Mouse (Mus musculus) lung, postnatal 10 days (tissue): ENCODE data around the gene Itk.

ENCODE experiments used
- DNase-seq: peaks from one replicate; pipeline ENCODE4 v3.0.0; 2021

Itk gene

DNA sequence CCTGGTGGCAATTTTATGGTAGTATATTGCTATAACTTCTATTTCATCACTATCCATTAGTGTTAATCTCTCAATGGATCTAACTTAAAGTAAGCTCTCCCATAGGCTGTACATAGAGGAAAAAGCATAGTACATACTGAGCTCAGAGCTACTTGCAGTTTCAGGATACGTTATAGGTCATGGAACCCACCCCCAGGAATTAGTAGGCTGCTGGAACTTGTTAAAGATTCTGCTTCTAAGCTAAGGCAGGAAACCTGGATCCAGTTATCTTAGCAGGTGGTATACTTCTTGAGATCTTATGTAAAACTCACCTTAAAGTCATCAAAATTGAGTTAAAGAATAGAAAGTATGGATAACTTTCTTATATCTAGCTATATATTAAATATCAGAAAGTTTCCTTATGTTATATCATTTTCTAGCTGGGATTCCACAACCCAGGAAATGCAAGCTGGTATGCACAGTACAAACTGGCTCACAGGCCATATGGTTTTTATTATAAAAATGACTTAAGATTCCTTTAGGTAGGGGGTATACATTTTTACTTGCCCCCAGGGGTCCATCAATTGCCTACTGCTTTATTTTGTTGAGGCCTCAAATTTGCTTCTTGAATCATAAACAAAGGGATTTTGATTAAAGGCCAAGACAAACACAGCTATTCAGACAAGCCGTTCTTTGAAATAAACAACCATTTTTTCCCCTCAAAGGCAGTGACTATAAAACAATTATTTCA is 39.5 kb downstream of the Itk start:
- no peak for DNase-seq

DNA sequence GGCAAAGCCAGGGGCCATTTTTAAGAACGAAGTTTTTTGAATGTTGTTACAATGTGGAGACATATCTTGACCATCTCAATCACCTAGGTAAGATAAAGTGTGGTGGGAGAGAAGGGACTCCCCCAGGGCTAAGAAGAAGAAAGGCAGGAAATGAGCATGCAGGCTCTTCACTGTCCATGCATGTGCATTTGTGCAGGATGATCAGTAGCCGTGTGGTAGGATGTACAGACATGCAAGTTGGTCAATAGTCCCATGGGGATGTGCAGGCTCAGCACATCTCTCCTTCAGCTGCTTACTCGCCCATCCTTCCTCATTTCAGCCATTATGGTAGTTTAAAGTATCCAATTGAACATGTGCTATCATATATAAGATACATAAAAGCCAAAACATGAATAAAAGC is 40.9 kb downstream of the Itk start:
- no peak for DNase-seq

DNA sequence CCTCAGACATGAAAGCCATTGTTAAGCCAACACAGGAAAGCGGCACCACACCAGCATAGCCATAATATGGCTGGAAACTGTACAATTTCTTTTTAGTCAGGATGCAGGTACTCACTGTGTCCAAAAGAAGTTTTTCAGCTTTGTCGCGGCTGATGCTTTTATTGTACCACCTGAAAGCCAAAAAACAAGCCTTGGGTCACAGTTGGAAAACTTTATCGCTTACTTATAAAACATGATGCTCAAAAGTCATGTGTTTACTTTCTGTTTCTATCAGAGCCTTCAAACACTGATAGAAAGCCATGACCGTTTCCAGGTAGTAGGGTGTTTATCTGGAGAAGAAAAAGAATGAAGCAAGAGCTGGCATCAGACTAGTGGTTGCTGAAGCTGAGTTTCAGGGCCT is 41.6 kb downstream of the Itk start:
- no peak for DNase-seq

DNA sequence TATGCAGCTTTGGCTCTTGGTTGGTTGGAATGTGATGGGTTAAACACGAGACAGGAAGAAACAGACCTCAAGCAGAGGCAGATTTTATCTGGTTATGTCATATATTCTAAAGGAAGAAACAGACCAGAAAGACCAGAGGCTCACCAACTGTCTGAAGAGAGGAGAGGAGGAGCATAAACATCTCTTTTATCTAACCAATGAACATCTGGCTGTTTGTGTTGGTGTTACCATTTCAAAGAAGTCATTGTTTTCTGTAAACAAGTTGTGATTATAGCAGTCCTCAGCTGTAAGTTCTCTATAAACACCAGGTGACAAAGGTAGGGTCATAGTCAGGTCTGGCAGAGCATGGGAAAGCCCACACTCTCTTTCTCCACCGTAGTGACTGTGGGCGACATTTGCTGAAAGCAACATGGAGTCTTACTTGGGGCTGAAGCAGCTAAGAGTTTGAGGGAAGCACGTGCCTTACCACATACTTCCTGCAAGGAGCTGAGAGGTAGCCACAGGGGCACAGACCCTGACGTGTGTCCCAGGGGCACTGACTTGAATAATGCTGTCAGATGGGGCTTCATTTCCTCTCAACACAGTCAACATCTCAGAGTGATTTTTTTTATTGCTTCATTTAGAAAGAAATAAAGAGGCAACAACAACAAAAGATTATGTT is 45.3 kb downstream of the Itk start:
- no peak for DNase-seq

DNA sequence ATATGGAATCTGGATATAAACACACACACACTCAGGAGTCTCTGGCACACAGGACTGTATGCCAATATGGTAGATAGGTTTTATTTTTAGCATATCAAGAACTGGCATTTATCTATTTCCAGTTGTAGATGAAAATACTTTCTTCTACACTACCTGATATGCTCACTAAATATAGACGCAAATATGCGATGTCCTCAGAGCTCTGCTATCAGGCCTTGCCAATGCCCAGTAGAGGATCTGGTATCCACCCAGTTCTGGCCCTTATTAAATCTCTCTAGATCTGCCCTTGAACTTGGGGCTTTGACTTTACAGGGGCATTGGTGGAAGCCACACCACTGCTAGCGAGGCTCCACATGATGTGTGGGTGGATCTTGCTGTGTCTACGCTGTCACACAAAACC is 47.4 kb downstream of the Itk start:
- no peak for DNase-seq

DNA sequence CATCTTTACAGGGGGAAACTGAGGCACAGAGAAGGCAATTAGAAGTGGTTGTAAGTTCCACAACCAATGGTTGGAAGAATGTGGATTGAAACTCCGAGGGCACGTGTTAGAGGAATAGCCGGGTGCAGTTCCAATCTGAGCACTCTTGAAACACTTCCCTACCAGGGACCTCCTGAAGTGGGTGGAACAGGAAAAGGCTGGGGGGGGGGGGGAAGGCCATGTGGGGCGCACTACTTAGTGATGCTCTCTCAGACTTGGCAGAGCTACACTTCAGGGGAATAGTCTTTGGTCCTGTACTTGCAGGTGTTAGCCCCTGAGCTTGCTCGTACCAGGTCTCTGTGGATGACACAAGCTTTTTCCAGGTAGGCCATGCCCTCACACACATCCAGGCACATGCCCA is 53.3 kb downstream of the Itk start:
- no peak for DNase-seq

DNA sequence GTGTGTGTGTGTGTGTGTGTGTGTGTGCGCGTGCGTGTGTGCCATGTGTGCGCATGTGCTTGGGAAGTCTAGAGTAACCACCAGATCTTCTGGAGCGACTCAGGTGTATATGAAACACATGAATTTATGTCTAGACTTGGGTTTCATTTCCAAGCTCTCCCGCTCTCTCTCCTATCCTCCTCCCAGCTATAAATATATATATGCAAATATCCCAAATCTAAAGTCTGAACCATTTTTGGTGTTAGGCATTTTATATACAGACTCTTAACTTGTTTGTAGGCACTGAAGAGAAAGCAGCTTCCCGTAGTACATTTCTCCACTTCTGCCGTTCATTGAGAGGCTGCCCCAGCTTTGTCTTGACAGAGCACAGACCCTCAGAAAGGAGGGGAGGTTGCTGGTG is 57.1 kb downstream of the Itk start:
- no peak for DNase-seq

DNA sequence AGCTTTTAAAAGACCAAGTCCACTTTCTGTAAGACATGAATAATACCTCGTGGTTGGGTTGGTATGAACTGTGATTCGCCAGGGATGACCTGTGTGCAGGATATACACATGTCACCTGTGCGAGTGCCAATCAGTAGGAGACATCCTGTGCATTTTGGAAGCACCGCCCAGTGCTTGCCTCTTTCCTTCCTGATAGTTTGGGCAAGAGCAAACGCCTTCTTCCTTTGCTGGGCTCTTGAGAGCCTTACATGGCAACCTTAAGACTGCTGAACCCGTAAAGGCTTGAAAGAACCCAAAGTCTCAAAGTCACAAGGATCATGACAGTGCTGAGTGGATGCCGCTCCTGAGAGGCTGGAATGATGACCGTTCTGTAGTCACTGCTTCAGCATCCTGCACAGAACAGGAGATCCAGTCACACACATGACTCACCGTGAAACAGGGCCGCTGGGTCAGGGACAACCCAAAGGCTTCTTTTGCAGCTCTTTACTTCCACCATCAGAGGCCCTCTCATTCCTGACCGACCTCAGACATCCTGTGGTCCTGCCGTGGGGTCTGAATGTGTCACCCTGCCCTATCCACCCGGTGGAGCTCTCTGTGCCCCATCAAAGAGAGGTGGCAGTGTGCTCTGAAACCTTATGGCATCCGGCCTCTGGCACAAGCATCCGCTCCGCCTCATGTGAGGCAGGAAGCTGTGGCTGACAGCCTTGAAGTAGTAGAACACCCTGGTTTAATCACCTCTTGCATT is 62.9 kb downstream of the Itk start:
- no peak for DNase-seq

DNA sequence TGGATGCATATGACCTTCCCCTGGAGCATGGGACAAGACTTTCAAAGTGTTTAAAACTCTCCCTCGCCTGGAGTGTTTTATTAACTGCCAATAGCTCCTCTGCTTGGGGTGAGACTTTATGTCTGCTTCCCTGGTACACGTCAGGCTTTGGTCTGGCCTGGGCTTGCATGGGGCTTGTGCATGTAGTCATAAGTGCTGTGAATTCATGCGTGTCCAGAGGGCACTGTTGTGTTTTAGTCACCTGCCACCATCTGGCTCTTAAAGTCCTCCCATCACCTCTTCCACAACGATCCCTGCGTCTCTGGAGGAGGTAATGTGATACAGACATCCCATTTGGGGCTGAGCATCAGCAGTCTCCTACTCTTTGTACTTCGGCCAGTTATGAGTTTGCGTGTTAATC is 67.8 kb downstream of the Itk start:
- no peak for DNase-seq

DNA sequence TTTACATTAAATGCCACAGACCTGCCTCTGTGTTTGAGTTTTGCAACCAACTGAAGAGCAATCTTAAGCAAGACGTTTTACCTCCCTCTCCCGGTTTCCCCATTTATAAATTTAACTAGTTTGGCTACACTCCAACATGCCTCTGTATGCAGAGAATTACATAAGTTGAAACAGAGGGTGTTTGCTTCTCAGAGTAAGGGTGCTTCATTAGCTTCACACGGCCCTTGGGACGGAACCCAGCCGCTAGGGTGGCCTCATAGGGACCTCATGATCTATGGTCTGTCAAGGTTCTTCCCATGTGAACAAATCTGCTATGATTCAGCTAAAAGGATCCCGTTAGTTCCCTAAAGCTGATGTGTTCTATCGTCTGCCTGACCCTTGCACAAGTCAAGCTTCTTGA is 74.8 kb downstream of the Itk start:
- peak; percentile 25 for DNase-seq

DNA sequence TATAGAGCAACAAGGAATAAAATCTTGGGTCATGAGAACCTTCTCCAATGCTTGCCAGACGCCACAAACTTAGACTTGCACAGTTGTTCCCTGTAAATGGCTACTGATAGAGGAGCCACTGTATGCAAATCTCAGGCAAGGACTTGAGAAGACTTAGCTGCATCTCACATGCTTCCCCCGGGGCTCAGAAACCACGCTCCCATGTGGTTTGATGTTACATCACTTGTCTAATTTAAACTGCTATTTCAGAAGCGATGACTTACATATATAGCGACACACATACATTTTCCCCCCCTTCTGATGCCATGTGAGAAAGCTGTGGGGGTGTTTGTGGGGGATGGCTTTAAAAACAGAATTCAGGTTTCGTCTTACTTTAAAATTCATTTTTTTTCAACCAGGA is 75.5 kb downstream of the Itk start:
- no peak for DNase-seq

DNA sequence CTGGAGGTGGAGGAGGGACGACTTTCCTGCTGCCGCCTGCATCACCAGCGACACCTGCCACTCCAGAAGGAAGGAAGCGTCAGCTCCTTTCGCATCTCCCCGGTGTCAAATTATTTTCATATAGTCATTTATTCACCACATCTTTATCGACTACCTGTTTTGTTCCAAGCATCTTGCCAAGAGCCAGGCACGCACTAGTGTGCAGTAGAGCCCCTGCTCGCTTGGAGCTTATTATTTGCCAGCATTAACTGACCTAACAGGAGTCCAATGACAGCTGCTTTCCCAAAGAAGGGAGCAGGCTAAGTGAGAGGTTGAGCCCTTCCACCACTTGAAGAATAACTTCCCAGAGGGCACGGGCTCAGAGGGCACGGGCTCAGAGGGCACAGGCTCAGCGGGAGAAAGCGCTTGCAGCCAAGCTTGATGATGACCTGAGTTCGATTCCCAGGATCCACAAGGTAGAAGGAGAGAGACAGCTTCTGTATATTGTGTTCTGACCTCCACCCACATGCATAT is 76.7 kb downstream of the Itk start, which contains the start of gene Cyfip2:
TSS of gene Cyfip2 (minus strand) at position 337 of the 513 bp plus-strand sequence.
- no peak for DNase-seq

DNA sequence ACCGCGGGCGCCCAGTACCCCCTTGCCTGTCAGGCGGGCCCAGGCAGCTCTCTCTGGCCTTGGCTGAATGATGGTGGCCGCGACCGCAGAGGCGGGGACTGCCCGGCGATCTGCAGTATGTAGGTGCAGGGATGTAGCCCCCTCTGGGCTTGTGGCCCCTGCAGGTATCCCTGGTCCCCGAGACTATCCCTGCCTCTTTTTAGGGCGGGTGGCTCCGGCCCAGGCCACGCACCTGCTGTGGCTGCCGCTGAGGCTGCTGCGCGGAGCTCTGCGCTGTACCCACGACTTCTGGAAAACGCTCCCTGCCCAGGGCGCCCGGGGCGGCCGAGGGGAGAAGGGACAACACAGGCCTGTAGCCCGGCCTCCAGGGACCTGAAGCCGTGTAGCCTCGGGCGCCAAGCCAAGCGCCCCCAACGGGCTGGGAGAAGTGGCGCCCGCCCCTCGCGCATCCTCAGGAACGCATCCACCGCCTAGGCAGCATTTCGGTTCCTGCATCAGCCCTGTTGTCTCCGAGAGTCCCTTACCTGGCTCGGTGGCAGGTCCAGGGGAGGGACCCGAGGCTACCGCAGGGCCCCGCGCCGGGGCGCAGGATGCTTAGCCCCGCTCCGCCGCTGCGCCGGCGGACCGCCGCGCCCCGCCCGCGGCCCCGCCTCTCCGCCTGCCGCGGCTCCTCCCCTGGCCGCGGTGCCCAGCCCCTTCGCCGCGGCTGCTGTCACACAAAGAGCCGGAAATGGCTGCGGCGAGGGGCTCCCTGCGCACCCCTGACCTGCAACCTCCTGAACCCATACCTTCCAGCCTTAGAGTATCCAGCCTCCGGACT is 77.4 kb downstream of the Itk start:
- DNase-seq, result peak; percentile 28

DNA sequence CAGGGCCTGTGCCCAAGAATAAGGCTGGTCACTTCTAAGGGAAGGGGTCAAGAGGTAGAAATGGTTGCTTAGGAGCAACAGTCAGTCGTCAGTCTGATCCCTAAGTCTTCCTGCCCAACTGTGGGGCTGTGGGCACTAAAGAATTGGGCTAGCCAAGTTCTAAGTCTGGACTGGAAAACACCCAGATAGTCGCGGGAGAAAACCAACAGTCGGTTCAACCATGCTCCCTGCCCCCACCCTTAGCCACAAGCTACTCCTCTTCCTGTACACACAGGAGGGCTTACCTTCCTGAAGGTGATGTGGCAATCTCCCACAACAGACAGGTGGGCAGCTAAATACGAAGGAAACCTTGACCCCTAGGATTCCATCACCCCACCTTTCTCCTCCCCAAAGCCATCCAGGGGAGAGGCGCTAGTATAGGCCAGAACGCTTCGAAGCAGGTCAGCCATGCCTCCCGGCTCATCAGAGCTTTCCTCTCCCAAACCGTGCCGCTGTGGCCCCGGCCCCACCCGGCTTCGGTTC is 78.1 kb downstream of the Itk start:
- peak; percentile 26 for DNase-seq

DNA sequence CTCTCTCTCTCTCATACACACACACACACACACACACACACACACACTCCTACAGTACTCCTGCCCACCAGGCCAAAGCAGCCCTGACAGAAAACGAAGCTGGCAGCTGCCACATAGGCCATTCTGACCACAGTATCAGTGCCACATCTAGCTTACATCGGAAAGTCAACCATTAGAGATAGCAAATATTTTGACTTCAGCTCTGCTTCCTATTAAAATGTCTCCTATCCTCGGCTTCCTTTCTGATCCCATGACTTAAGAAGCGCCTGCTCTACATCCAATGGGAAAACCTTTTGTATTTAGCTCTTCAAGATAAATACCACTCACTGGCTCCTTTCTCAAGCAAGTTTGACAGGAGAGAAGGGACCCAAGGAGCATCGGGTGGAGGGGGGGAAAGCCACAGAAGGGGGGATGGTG is 78.7 kb downstream of the Itk start:
- no peak for DNase-seq

DNA sequence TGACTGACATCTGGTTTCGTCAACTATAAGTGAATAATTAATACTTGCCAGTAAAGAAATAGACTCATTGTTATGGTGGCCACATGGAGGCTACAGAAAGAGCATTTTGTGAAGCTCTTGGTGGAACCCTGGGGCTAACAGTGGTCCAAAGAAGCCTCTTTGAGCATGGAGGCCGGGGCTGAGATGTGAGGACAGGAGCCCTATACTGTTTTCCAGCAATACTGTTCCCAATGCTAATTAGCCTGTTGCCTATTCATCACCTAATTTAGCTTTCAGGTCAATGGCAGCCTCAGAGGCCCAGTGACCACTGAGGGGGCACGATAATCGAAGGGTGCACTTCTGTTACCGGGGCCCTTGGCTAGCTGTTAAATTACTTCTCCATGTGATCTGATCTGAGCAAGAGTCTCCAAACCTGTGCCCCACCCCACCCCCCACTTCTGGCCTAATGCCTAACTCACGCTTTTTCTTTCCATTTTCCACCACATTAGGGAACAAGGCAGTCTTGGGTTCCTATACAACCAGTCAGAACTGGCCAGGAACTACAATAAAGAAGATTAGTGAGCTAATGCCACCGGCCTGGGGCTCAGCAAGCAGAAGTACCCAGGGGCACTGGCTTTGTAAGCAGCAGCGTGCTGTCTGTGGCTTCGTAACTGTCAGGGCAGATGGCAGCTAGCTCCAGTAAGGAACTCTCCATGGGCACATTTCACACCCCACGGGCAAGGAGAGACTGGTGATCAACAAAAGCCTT is 79.3 kb downstream of the Itk start:
- no peak for DNase-seq

DNA sequence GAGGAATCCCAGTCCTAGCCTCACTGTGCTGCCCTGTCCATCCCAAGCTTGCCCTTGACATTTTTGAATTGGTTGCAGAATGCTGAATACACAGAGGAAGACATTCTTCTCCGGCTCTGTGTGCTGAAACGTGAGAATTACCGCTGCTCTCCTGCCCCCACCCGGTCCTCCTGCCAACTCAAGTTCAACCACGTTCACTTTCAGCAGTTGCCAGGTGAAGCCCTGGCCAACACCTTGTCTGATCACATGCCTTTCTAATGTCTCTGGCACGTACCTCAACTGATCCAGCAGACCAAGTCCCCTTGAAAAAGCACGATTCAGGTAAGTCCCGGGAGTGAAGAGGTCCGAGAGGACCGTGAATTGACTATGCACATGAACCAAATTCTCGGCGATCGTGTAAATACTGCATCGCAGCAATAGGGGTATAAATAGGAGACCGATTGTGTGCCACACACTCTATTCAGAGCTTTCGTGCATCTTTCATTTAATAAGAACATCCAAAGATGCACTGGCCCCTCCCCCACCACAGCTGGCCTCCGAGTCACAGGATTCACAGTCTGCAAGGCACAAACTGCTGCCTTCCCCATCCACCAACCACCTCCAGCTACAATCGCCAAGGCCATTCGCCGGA is 80.1 kb downstream of the Itk start:
- DNase-seq, result peak; percentile 15

DNA sequence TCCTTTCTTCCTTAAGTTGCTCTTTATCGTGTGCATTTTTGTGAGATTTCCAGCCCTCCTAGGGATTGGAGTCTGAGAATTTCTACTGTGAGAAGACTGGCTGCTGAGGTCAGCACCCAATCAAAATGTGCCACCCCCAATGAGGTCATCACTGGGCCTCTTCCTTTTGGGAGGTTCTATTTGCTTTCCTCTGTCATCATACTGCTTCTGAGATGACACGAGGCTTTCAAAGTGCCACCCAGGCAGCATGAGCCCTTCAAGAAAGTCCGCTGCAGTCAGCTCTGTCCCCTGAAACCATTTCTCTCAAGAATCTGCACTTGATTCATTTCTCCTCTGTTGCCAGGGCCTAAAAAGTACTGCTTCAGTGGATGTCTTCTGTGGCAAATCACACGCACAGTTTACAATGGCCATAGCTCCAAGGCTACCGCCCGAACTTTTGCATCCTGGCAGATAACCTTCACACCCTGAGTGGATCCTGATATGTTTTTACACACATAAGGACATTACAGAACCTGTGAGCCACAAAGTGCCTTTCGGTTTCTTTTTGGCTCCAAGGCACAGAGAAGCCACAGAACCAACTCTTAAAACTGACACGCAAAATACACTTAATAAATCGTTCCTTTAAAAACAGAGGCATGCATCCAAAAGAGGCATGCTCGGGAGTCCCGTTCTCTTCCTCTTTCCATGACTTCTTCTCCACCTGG is 80.9 kb downstream of the Itk start:
- no peak for DNase-seq

DNA sequence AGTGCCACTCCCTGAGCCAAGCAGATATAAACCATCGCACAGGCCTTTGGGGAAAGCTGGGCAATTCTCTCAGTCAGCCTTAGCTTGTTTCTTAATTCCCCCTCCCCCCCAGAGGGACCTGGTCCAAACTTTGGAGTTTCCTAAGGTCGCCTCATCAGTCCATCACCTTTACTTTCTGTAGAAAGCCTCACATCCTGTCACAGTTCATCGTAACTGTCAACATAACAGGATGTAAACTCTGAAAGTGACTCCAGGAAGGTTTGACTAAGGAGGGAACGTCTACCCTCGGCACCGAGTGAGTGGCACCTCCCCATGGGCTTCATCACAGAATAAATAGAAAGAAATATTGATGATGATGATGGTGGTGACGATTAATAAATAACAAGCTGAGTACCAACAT is 81.5 kb downstream of the Itk start:
- DNase-seq, result no peak

DNA sequence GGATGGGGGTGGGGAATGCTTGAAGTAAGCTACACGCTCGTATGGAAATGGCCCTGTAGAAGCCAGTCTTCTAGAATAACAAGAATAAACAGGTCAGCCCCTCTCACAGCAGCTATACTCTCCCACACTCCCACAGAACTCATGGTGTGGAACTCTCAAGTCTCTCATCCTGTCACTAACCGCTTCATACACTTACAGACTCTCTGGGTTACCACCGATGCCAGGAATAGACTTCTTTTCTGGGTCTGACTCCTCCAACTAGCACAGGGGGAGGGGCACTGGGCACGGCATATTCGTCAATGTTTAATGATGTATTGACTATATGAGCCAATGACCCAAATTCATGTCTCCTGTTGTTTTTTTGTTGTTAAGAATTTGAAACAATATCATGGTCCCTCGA is 82.5 kb downstream of the Itk start:
- no peak for DNase-seq
